7 mouse cellular contexts compared by ENCODE assay signal in genomic region chr1:134556671-134557218, GRCm38 (mm10). TPM values are rescaled to one million over a fixed set of nuclear protein-coding genes. Genes with fewer than 3 reads are reported as not detected.
DNase-seq lines count a peak whose midpoint lies in the region; ATAC-seq and TF ChIP-seq lines count a peak whose summit lies in the region.

No protein-coding gene starts in this region.

- peak overlapping the region; percentile 94 for H3K4me2 ChIP-seq in embryonic facial prominence, embryonic 11.5 days (ENCODE audit: low read depth, low read length)
- peak overlapping the region; percentile 88 for H3K4me2 ChIP-seq in limb, embryonic 12.5 days
- peak overlapping the region; percentile 79 for H3K4me2 ChIP-seq in midbrain, embryonic 15.5 days

- H3K4me3 ChIP-seq in embryonic facial prominence, embryonic 11.5 days (ENCODE audit: low read depth, low read length): peak overlapping the region; percentile 58
- H3K4me3 ChIP-seq in kidney, adult 2 months (ENCODE audit: insufficient read depth, low read depth, low read length): peak overlapping the region; percentile 80
- peak overlapping the region; percentile 61 for H3K4me3 ChIP-seq in limb, embryonic 12.5 days (replicated peaks)
- H3K4me3 ChIP-seq in midbrain, embryonic 15.5 days: peak overlapping the region; percentile 64
- peak overlapping the region; percentile 73 for H3K4me3 ChIP-seq in spleen, adult 2 months (ENCODE audit: extremely low read depth, insufficient read depth, insufficient read length)

- WGBS in embryonic facial prominence, embryonic 11.5 days: under 1% methylated on average over 35 of the region's 35 CpGs
- under 1% methylated on average over 35 of the region's 35 CpGs for WGBS in kidney, adult 2 months
- WGBS in limb, embryonic 12.5 days: under 1% methylated on average over 35 of the region's 35 CpGs
- under 1% methylated on average over 35 of the region's 35 CpGs for WGBS in midbrain, embryonic 15.5 days
- WGBS in spleen, adult 2 months: 1% methylated on average over 35 of the region's 35 CpGs

- peak; percentile 27 for TF ChIP-seq POLR2A in kidney, adult 2 months (IDR thresholded peaks at IDR 0.05; ENCODE audit: low read depth, low read length)
- peak; percentile 50; the same call in 1 of the 2 replicates for TF ChIP-seq POLR2A in spleen, adult 2 months (IDR thresholded peaks at IDR 0.05; ENCODE audit: low read depth, low read length)

- peak overlapping the region; percentile 73 for H3K9ac ChIP-seq in embryonic facial prominence, embryonic 11.5 days (replicated peaks; ENCODE audit: low read length)
- peak overlapping the region; percentile 79 for H3K9ac ChIP-seq in limb, embryonic 12.5 days (replicated peaks)
- peak overlapping the region; percentile 74 for H3K9ac ChIP-seq in midbrain, embryonic 15.5 days

- peak; percentile 98 for DNase-seq in adrenal gland, postnatal 14 days
- peak; percentile 99 for DNase-seq in embryonic facial prominence, embryonic 11.5 days (ENCODE audit: low spot score)
- DNase-seq in heart, adult 18-20 months: peak; percentile 94 to 98
- DNase-seq in kidney, adult 2 months: peak; percentile 98
- peak; percentile 81 to 93 for DNase-seq in spleen, adult 2 months (ENCODE audit: low read depth in 1 of 2, low spot score in 2 of 2)

- H3K9me3 ChIP-seq in embryonic facial prominence, embryonic 11.5 days (replicated peaks; ENCODE audit: control insufficient read depth, low read length): no peaks in the 10 kb centered on the region
- H3K9me3 ChIP-seq in limb, embryonic 12.5 days: no peaks in the 10 kb centered on the region
- no peaks in the 10 kb centered on the region for H3K9me3 ChIP-seq in midbrain, embryonic 15.5 days

- ATAC-seq in embryonic facial prominence, embryonic 11.5 days (replicated peaks; ENCODE audit: insufficient number of reproducible peaks, low FRiP score, low TSS enrichment, low read depth): peak; percentile 96
- ATAC-seq in limb, embryonic 12.5 days (ENCODE audit: insufficient number of reproducible peaks, insufficient read depth, low FRiP score, low TSS enrichment, low read depth): peak; percentile 96
- ATAC-seq in midbrain, embryonic 15.5 days (replicated peaks): peak; percentile 95

- no peaks in the 10 kb centered on the region for H3K36me3 ChIP-seq in embryonic facial prominence, embryonic 11.5 days (replicated peaks; ENCODE audit: control insufficient read depth, insufficient read depth, low read depth, low read length)
- H3K36me3 ChIP-seq in kidney, adult 2 months (ENCODE audit: control insufficient read depth, insufficient read depth, low read length): no peaks in the 10 kb centered on the region
- H3K36me3 ChIP-seq in limb, embryonic 12.5 days: no peaks in the 10 kb centered on the region
- H3K36me3 ChIP-seq in midbrain, embryonic 15.5 days (replicated peaks): no peaks in the 10 kb centered on the region
- H3K36me3 ChIP-seq in spleen, adult 2 months (ENCODE audit: control insufficient read depth, insufficient read depth, low read length): no peaks in the 10 kb centered on the region

- no peaks in the 10 kb centered on the region for H3K27me3 ChIP-seq in embryonic facial prominence, embryonic 11.5 days (ENCODE audit: control insufficient read depth, insufficient read depth, low read length)
- no peaks in the 10 kb centered on the region for H3K27me3 ChIP-seq in kidney, adult 2 months (replicated peaks; ENCODE audit: control insufficient read depth, insufficient read depth, low read length)
- no peaks in the 10 kb centered on the region for H3K27me3 ChIP-seq in limb, embryonic 12.5 days
- no peaks in the 10 kb centered on the region for H3K27me3 ChIP-seq in midbrain, embryonic 15.5 days (replicated peaks)
- H3K27me3 ChIP-seq in spleen, adult 2 months (ENCODE audit: control insufficient read depth, insufficient read depth, low read length): 0 out of 2 replicates have a peak, but pooled peaks cover 2% of the 10 kb centered on the region

- no peak for TF ChIP-seq CTCF in kidney, adult 2 months (conservative IDR thresholded peaks at IDR 0.05; ENCODE audit: insufficient read depth, insufficient read length, low read depth, low read length)
- no peak for TF ChIP-seq CTCF in spleen, adult 2 months (IDR thresholded peaks at IDR 0.05; ENCODE audit: extremely low read depth, insufficient read depth, insufficient read length, insufficient replicate concordance)

- peak overlapping the region; percentile 77 for H3K27ac ChIP-seq in embryonic facial prominence, embryonic 11.5 days (replicated peaks; ENCODE audit: low read depth, low read length)
- peak overlapping the region; percentile 88 for H3K27ac ChIP-seq in kidney, adult 2 months (ENCODE audit: insufficient read depth, low read depth, low read length)
- H3K27ac ChIP-seq in limb, embryonic 12.5 days: peak overlapping the region; percentile 94
- peak overlapping the region; percentile 95 for H3K27ac ChIP-seq in midbrain, embryonic 15.5 days
- H3K27ac ChIP-seq in spleen, adult 2 months (ENCODE audit: insufficient read depth, low read length): peak overlapping the region; percentile 64

- no peaks in the 10 kb centered on the region for H3K4me1 ChIP-seq in embryonic facial prominence, embryonic 11.5 days (ENCODE audit: control insufficient read depth, insufficient read depth, low read length)
- peaks cover 3% of the 10 kb centered on the region; the same call in 1 of the 2 replicates for H3K4me1 ChIP-seq in kidney, adult 2 months (ENCODE audit: control insufficient read depth, insufficient read depth, low read length)
- peaks cover 20% of the 10 kb centered on the region for H3K4me1 ChIP-seq in limb, embryonic 12.5 days (replicated peaks)
- peaks cover 17% of the 10 kb centered on the region for H3K4me1 ChIP-seq in midbrain, embryonic 15.5 days
- H3K4me1 ChIP-seq in spleen, adult 2 months (ENCODE audit: control insufficient read depth, insufficient read depth, insufficient read length): peaks cover 7% of the 10 kb centered on the region

RNA-seq across cellular contexts. Expression of gene Kdm5b, which starts 3.2 kb away (rescaled TPM):
- total RNA-seq in adrenal gland, postnatal 14 days (2021): 42.0 and 44.0 TPM in 2 replicates
- 83.6 and 84.0 TPM in 2 replicates for polyA plus RNA-seq in embryonic facial prominence, embryonic 11.5 days (2014; fragmentation: Nextera tagmentation; extraction: Ambion mirVana)
- 10 to 100 TPM; 10.6 to 11.3 TPM for total RNA-seq in heart, adult 18-20 months (2021)
- polyA plus RNA-seq in kidney, adult 2 months (2012; rRNA removed): 6.1 and 6.2 TPM in 2 replicates
- polyA plus RNA-seq in limb, embryonic 12.5 days (2016; fragmentation: Nextera tagmentation; extraction: Ambion mirVana): 105 and 111 TPM in 2 replicates
- polyA plus RNA-seq in midbrain, embryonic 15.5 days (2015; fragmentation: Nextera tagmentation; extraction: Ambion mirVana): 83.9 and 87.1 TPM in 2 replicates
- polyA plus RNA-seq in spleen, adult 2 months (2012; rRNA removed): 4.8 and 6.2 TPM in 2 replicates

RNA-seq across cellular contexts. Expression of gene Mgat4e, which starts 7.3 kb away (rescaled TPM):
- total RNA-seq in adrenal gland, postnatal 14 days (2021): not detected in 2 replicates
- not detected in 2 replicates for polyA plus RNA-seq in embryonic facial prominence, embryonic 11.5 days (2014; fragmentation: Nextera tagmentation; extraction: Ambion mirVana)
- not detected for total RNA-seq in heart, adult 18-20 months (2021)
- polyA plus RNA-seq in kidney, adult 2 months (2012; rRNA removed): 0.11 TPM in 1 of 2 replicates, not detected in the other
- polyA plus RNA-seq in limb, embryonic 12.5 days (2016; fragmentation: Nextera tagmentation; extraction: Ambion mirVana): not detected in 2 replicates
- not detected in 2 replicates for polyA plus RNA-seq in midbrain, embryonic 15.5 days (2015; fragmentation: Nextera tagmentation; extraction: Ambion mirVana)
- not detected in 2 replicates for polyA plus RNA-seq in spleen, adult 2 months (2012; rRNA removed)

Comparison
In these comparisons a context has a peak if more than half of its experiments do, and no peak if none do; other contexts are left out.
1. Peak in every context shown above with its lines: DNase-seq, ATAC-seq, H3K4me3 ChIP-seq and H3K27ac ChIP-seq.
2. RNA of gene Kdm5b, which starts 3.2 kb away (polyA plus RNA-seq): 105 to 111 TPM in limb, embryonic 12.5 days, 83.9 to 87.1 TPM in midbrain, embryonic 15.5 days and 83.6 to 84.0 TPM in embryonic facial prominence, embryonic 11.5 days; 6.1 to 6.2 TPM in kidney, adult 2 months and 4.8 to 6.2 TPM in spleen, adult 2 months; every median in the first group is over 10 times any median in the second.